Mouse (Mus musculus): ENCODE results near the gene Nrde2.

Gene Nrde2

GRCm38 (mm10) chr12:100178898-100179440 is 19.5 kb upstream of the Nrde2 start:
- no peak for DNase-seq

DNA sequence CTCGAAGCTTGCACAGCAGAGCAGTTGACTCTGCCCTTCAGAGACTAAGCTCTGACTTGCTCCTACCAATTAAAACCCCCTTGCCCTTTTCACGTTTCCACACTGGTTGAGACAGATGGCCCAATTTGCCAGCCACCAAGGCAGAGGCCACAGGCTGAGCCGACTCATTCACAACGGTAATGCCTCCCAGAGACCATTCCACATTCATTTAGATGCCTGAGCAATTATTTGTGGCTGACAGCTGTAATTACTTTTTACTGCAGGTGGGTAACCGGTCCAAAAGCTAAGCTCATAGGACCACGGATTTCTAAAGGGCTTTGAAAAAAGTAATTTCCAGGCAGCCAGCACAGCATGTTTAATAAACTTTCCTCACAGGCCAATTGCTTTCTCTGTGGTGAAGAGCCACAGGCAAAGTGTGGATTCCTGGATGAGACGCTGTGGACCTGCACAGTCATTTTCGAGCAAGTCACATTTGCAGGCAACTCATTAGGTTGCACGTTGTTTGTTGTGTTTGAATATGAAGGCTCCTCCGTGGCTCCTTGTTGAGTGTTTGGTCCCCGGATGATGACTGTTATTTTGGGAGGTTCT is 17.1 kb upstream of the Nrde2 start:
- DNase-seq = no peak

- no peak for DNase-seq
Observed at GRCm38 (mm10) chr12:100172481-100172880, 13.0 kb upstream of the Nrde2 start.

- DNase-seq = peak; percentile 44
Observed at GRCm38 (mm10) chr12:100167931-100168871, 8.7 kb upstream of the Nrde2 start.

DNA sequence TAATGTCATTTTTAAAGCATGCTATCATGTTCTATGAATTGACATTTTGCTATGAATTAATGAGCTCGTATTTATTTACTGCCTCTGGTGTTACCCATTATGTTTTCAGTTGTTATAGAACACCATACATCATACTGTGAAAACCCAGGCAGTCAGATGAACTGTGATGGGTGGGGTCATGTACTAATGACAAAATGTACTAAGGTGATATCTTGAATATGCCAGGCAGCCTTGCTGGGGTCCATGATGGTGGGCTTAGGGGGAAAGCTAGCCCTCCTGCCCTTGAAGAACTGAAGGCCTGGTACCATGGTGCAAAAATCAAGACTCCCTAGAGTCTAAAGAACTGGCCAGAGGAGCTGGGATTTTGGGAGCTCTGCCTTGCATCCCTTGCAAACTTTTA is 8.0 kb upstream of the Nrde2 start:
- DNase-seq = no peak

DNA sequence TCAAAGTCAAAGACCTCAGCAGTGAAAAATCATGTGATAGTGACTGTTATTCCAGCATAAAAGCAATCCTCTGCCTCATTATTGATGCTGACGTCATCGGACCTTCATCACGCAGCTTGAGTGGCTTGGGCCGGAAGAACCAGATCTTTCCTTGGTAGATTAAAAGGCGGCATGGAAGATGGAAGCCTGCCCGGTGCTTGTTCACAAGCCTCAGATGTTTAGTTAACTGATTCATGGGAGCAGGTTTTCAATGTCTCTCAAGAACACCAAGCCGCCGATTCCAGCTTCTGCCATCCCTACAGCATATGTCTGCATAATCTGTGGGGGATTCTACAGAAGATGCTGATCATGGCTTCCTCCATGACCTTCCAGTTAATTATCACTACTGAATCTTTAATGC is 7.5 kb upstream of the Nrde2 start:
- no peak for DNase-seq

- DNase-seq = no peak
Observed at GRCm38 (mm10) chr12:100166177-100166576, 6.7 kb upstream of the Nrde2 start.

- DNase-seq = no peak
Observed at GRCm38 (mm10) chr12:100164991-100165500, 5.6 kb upstream of the Nrde2 start.

DNA sequence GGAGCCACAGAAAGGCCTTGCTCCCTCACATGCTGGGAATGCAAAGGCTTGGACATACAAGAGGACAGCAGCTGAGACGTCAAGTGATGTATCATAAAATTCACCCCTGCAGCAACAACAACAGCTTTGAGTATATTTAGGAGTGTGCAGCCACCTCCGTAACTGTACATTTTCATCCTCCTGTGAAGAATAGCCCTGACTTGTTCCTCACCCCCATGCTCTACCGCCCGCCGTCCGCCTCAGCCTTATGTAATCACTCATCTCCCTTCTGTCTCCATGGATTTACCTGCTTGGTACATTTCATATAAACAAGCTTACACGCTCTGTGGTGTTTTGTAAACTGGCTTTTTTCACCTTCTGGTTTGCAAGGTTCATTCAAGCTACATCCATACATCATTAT is 7.0 kb downstream of the Nrde2 start:
- DNase-seq = no peak

- DNase-seq = no peak
Observed at GRCm38 (mm10) chr12:100144269-100144668, 15.2 kb downstream of the Nrde2 start.

- DNase-seq = no peak
Observed at GRCm38 (mm10) chr12:100143737-100144136, 15.7 kb downstream of the Nrde2 start.

- no peak for DNase-seq
Observed at GRCm38 (mm10) chr12:100142848-100143523, 16.5 kb downstream of the Nrde2 start.

DNA sequence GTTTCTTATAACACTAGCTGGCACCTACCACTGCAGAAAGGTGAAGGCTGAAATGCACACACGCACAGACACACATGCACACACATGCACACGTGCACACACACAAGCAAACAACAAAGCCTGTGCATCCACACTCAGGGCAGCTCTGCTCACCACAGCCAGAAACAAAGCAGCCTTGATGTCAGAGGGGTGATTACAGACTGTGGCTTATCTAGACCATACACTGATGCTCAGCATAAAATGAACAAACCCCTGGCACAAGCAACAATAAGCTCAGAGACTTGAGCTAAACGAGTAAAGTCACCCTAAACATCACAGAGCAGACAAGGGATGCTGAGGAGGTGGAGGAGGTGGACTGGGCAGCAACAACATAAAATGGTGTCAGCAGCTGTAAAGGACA is 24.3 kb downstream of the Nrde2 start:
- DNase-seq = no peak

DNA sequence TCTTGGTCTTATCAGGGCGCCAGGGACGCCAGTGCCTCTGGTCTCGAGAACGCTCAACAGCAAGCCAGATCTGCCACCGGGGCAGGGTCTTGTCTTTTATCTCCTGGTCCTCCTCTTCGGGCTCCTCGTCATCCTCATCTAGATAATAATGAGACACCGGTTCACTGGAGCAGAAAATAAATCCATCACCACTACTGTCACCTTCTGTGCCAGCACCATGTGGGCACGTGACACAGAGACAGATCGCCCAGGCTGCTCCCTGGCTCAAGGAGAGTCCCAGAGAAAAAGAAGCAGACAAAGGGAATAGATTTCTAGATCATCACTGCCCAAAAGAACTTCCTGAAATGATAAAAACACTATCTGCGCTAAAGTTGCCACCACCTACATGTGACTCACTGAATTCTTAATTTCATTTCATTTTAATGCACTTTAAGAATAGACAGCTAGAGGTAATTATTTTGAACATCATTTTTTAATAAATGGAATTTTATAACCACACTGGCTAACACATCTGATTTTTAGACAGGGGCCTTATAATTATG is 25.0 kb downstream of the Nrde2 start:
- DNase-seq = no peak

DNA sequence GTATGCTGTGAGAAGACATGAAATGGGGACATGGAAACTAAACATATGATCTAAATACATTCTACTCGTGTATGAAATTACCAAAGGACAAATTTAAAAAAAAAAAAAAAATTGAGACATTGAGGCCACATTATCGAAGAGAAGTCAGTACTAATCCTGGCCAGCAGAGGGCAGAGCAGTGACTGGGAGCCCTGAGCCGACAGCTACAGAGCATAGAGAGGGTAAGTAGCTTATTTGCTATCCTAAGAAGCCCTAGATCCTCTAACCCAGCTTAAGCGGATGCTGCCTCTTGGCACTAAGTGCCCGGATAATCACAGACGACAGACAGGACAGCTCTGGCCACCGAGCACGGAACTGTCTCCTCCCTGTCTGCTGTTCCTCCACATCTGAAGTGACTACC is 27.8 kb downstream of the Nrde2 start:
- peak; percentile 59 for DNase-seq

GRCm38 (mm10) chr12:100131167-100131566 is 28.3 kb downstream of the Nrde2 start:
- DNase-seq = no peak

DNA sequence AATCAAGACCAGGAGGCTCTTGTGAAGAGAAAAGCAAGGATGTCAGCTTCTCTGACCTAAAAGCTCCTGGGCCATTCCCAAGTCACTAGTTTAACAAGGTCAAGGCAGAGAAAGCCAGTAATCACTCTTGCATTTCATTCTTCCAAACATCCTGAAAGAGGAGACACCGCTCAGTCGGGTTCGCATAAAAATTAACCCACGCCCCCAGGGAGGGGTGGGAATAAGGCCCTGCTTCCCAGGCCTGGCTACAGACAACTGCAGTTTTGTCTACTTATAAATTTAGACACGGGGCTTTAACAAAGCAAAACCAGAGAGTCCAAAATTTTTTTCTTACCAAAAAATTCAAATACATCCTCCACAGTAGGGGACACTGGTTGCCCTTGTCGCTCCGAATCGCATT is 30.5 kb downstream of the Nrde2 start:
- DNase-seq = no peak

- DNase-seq = no peak
Observed at GRCm38 (mm10) chr12:100128522-100128921, 30.9 kb downstream of the Nrde2 start.

DNA sequence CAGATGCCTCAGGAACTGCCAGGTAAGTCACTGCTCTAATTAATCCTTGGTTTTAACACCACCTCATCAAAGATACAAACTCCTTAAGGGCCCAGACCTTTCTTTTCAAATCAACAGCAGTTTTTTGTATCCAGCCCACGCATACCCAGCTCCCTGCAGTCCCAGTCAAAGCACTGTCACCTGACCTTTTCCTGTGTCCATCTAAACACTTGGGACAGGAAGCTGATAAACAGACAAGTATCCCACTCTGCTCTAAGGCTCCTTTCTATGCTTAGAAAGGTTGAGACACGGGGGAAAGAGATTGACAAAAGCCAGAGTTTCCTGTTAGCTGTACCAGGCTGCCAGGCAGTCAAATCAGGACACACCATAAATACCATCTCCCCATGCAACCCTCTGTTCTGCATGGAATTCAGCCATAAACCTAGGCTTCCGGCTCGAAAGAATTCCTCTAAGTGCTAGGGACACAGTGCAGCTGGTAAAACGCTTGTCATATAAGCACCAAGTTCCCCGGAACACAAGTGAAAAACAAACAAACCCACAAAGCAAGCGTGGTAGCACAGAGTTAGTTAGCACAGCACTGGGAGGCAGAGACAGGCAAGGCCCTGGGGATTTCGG is 31.5 kb downstream of the Nrde2 start:
- DNase-seq = no peak

- no peak for DNase-seq
Observed at GRCm38 (mm10) chr12:100126968-100127865, 32.2 kb downstream of the Nrde2 start.
